Mouse (Mus musculus) megakaryocyte, embryonic 14.5 days (primary cell): ENCODE results near the gene Nrg3.

Experiments used
- FLI1 ChIP-seq: IDR thresholded peaks from 2 replicates; pipeline ENCODE4 v1.6.1; 2012; ENCODE audit warnings: low read length, inconsistent platforms, mixed read lengths
- GATA1 ChIP-seq: IDR thresholded peaks from 3 replicates; pipeline ENCODE4 v1.6.1; 2012; ENCODE audit warnings: mixed read lengths, low read length, inconsistent platforms, borderline replicate concordance

GRCm38 (mm10) chr14:38374660-38375059 lies 1098.2 kb downstream of the Nrg3 start:
- no peak for TF ChIP-seq GATA1
- no peak for TF ChIP-seq FLI1
